Mouse (Mus musculus): ENCODE results near the gene Mrtfa.
A peak's percentile ranks its signal among the peaks of the same experiment; 100 is the strongest.

Mrtfa gene

DNA sequence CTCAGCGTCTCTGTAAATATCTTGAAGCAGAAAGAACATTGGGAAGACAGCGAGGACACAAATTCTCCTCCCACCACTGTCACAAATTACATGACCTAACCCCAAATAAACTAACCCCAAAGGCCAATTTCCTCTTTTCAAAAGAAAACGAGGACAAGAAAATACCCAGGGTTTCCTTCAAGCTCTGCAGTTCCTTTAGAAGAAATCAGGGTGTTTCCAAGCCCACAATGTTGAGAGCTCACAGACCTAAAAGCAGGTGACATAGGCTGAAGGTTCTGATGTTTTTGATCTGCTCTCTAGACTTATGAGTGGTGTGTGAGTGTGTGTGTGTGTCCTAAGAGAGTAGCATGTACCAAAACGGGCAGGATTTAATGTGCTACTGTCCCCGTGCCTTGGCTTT, 89.2 kb downstream of the Mrtfa start:
- DNase-seq (ENCODE audit: low spot score) = no peak

DNA sequence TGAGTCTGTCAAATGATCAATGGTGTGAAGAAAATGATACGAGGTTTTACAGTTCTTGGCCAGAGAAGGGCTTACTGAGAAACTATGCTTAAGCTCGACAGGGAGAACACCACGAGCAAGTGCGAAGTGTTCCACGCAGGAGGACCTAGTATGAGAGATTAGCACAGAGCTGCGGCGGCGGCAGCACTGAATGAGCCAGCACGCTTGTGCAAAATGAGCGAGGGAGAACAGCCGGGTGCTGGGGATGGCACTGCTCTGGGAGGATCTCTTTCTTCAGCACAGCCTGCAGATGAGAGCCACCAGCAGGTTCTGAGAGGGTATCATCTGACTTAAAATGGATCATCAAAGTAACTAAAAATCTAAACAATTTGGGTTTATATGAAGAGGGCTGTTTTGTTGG, 91.3 kb downstream of the Mrtfa start:
- DNase-seq (ENCODE audit: low spot score) = no peak

DNA sequence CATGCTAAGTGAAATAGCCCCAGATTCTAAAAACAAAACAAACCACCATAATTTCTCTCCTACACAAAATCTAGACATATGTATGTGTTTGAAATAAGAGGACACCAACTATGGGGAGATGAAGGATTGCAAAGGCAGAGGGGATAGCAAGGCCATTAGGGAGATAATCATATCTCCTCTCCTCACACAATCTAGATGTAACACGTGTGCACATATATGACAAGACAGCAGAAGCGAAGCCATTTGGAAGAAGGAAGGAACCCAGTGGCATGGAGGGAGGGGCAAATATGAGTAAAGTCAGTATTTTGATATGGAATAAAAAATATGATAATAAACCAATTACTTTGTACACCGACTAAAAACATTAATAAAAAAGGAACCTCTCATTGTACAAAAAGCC, 91.9 kb downstream of the Mrtfa start:
- no peak for DNase-seq (ENCODE audit: low spot score)

DNA sequence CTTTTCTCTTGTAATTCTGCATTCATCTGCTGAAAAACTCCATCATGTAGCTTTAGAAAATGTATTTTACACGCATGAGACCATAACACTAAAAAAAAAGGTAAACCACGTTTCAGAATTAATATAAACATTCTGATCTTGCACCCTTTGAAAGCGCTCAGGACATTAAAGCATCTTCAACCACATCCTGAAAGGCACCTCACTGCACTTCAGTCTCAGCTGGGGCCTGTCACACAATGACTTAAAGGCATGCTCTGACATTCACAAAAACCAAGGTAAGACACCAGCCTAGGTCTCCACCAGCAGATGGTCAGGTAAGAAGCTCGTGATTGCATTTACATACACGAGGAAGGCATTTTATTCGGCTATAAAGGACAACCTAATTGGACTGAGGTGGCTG, 92.7 kb downstream of the Mrtfa start:
- no peak for DNase-seq (ENCODE audit: low spot score)

DNA sequence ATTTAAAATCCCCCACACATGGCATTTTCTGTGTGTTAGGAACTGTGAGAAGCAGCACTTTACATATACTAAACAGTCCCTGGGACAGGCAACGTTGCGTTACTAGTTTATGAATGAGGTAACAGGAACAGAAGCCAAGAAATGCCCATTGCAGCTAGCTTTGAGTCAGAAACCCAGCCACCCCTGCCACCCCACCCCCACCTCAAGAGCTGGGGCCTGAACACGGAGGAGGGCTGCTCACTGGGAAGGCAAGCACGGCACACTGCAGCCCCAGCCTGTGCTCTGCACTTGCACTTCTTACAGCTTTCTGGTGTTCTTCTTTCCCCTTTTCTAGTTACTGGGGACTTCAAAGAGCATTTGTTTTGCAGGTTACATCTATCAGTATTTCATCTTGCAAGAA, 93.1 kb downstream of the Mrtfa start:
- DNase-seq (ENCODE audit: low spot score) = no peak

DNA sequence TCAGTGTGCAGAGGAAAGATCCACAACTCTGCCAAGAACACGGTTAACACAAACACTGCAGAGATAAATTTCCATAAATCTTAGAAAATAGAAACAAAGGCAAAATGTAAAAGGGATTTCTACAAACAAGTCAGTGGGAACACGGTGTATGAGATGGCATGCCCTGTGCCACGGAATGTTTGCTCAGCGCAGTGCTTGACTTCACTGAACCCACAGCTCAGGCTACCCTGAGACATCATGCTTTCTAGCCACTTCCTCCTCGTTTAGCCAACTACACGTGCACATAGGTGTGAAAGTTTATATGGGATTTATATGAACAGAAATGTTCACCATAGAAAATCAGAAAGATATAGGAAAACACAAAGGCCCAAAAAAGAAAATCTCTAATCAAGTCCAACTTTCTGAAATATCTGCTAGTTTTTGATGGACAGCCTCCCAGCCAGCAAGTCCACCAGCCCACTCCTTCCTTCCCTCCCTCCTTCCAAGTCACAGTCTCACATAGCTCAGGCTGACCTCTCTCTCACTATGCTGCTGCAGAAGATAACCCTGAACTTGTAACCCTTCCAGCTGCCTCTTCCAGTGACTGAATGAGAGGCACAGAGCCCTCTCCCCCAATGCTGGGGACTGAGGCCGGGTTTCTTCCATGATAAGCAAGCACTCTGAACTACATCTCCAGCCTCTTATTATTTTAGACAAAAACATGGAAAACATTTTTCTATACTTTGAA, 94.1 kb downstream of the Mrtfa start:
- no peak for DNase-seq (ENCODE audit: low spot score)

DNA sequence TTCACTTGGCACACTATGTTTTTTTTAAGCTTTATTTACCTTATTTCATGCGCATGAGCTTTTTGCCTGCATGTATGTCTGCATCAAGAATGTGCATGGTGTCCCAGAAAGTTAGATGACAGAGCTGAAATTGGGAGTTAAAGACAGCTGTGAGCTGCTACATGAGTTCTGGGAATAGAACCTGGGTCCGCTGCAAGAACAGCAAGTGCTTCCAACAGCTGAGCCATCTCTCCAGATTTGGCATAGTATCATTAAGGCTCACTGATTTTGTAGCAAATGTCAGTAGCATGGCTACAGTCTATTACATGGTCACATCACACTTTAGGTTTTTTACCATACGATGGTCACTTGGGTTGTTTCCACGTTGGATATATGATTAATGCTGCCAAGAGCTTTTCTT, 97.5 kb downstream of the Mrtfa start:
- no peak for DNase-seq (ENCODE audit: low spot score)

DNA sequence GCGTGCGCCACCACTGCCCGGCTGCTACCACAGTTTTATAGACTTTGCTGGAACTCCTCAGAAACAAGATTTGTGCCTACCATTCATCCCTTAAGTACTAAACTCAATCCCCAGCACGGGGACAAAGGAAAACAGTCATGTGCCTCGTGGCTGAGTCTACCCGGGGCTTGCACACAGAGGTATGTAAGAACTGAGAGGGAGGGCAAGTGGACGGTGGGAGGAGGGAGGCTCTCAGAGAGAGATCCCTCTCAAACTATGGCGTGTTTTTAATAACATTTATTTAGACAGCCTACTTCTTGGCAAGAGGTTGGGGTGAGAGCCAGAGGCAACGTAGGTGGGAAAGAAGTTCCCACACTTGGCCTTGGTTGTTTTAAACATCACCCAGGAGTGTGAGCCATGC, 98.8 kb downstream of the Mrtfa start:
- no peak for DNase-seq (ENCODE audit: low spot score)

DNA sequence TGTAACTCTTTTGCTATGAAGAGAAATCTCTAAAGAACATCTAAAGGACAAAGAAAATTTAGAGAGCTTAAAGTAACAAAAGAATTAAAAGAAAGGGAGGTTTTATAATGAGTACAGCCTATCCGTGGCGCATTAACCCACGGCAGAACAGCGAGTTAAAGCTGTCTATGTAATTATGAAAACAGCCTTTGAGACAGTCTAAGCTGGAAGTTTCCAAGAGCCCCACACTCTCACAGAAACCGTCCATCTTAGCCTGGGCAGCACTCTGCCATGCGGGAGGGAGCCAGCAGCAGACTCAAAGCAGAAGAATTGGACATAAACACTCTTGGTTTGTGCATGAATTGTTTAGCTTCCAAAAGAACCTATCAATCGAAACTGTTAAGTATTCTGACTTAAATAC, 103.0 kb downstream of the Mrtfa start:
- no peak for DNase-seq (ENCODE audit: low spot score)

DNA sequence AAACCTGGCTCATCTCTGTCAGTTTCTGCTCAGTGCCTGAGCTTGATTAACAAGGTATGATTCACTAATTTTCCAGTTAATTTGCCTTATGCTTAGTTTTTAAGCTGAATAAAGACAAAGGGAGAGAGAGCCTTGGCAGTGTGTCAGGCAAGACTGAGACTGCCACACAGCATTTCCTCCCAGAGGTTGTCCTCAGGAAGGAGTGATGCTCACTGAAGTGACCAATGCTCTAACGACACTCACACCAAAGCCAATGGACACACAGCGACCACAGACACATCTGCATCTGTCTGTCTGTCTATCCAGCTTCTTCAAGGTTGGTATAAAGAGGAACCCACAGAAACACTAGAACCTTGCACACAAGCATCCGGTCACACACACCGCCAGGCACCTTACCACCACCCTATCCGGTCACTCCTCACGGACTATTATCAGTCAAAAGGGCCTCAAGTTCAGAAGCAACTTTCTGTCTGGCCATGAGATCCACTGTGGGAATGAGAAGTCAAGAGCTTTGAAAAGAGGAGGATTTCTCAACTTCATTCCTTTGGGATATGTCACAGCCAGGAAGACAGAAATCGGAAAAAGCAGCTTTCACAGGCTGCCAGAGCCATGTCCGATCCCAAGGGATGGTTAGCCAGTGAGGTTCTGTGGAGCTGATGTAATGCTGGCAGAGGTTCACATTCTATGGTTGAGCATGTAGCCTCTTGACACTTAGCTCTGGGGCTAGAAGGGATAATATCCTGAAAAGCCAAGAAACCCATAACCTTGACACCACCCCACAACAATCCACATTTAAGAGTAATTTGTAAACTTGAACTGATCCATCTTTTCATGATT, 103.7 kb downstream of the Mrtfa start:
- DNase-seq (ENCODE audit: low spot score) = no peak

DNA sequence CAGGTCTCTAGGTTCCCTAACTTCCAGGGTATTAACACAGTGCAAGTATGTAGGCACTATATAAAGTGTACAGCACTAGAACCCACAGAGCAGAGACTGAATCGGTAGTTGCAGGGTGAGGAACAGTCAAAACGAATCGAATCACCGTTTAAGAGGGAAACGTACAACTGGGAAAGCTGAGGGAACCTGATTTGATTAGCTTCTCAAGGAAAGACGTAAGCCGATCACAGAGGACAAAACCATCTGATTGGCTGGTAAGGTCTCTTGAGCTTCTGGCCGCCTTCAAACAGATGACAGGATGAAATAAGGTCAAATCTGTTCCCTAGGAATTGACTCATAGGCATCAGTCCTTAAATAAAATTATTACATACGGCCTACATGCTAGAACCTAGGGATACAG, 106.7 kb downstream of the Mrtfa start:
- DNase-seq (ENCODE audit: low spot score) = no peak

DNA sequence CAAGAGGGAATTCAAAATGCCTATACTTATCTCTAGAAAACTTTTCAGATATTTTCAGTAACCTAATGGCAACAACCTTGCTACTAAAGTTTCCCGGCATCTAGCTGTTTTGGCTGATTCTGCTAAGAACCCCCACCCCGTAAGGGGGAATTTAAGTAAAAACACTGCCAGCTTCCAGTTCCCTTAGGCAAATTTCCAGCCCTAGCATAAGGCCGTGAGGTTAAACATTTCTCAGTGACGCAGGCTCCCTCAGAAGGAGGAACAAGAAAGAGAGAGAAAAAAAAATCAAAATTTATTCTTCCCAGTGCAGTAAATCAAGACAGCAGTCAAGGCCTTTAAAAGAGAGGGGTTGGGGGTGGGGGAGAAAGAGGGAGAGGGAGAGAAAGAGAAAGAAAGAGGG, 107.3 kb downstream of the Mrtfa start:
- DNase-seq (ENCODE audit: low spot score) = no peak

DNA sequence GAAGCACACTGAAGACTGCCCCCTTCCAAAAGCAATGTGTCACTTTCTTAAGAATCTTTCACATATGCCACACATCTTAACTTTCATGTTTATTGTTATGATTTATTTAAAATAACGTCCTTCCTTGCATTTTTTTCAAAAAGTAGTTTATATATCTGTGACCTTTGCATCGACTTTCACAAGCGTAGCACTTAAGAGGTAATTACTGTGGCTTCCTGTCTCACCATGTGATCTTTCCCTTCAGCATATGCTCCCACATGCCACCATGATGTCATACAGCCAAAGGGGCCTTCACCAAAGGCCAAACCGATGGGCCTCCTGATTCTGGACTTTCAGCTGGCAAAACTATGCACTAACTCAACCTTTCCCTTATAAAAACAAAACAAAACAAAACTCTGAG, 109.3 kb downstream of the Mrtfa start:
- DNase-seq (ENCODE audit: low spot score) = no peak

DNA sequence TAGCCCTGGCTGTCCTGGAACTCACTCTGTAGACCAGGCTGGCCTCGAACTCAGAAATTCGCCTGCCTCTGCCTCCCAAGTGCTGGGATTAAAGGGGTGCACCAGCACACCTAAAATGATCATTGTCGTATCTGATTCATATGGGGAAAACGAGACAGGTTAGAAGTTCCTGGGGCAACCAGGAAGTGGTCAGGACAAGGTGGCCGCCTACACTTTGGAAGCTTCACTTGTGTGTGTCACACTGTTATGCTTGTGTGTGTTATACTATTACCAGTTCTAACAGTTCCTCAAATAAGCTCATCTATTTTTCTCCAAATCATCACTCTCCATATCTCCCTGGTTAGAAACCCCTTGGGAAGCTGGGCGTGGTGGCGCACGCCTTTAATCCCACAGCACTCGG, 110.2 kb downstream of the Mrtfa start:
- no peak for DNase-seq (ENCODE audit: low spot score)

DNA sequence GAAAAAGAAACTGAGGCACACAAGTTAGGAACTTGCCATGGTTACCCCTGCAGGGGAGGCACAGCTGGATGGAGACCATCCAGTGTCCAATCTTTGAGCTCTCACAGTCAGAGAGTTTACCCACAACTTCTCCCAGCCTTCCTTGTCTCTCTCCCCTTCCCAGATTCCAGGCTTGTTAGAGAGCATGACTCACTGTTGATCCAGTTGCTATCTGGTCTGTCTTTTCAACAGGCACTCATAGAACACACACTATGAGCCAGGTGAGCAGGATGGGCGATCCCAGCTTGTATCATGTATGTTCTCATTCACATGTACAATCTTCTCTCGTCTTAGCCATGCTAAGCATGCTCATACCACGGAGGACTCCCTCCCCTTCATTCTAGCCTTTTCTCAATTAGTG, 111.3 kb downstream of the Mrtfa start:
- DNase-seq (ENCODE audit: low spot score) = no peak

DNA sequence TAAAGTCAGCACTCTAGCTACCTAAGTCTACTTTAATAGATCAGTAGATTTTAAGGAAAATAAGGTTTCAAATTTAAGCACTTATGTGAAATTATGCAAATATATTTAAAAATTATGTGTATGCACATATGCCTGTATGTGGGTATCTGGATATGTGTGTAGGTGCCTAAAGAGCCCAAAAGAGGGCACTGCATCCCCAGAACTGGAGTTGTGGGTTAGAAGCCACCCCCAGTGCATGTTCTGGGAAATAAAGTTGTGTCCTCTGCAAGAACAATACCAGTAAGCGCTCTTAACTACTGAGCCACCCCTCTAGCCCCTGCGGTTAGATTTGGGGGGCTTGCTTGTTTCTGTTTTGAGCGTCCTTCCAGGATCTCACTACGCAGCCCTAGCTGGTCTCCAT, 113.0 kb downstream of the Mrtfa start:
- no peak for DNase-seq (ENCODE audit: low spot score)

DNA sequence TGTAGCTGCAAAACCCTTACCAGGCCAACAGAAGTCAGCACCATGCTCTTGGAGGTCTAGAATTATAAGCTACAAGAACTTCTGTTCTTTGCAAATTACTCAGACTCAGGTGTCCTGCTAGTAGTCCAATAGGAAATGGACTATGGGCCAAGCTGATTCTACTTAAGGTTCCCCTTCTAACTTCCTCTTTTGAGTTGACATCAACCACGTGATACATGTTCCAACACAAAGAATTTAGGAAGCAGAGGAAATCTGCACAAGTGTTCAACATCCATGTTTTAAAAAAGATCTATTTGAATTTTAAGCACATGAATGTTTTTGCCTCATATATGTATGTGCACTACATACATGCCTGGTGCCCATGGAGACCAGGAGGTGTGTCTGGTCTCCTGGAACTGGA, 116.0 kb downstream of the Mrtfa start:
- DNase-seq (ENCODE audit: low spot score) = no peak

DNA sequence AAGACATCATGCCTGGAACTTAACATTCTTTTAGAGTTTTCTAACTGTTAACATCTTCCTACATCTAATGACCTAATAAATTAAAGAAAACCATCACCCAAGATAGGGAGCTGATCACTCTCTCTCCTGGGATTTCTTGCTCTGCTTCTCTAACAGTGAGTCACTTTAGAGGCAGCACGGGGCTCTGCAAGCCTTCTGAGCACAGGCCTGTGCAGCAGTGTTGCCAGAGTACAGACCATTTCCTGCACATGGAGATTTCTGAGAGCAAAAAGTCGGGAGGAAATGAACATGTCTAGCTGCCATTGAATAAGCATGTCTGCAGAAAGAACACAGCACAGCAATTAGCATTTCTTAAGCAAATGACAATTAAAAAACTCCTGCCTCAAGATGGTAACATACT, 116.8 kb downstream of the Mrtfa start:
- no peak for DNase-seq (ENCODE audit: low spot score)

DNA sequence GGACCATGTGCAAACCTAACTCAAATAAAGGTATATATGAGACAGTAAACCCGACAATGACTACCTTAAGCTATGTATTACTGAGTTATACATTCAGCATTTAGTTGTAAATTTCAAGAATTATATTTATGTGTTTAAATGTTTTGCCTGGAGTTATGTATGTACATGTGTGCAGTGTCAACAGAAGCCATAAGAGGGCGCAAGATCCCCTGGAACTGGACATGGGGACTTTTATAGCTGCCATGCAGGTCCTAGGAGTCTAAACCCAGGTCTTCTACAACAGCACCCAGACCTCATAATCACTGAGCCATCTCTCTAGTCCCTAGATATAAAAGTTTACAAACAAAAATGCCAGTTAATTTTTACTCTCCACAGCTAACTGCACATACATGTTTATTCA, 117.8 kb downstream of the Mrtfa start:
- peak; percentile 22 for DNase-seq (ENCODE audit: low spot score)

DNA sequence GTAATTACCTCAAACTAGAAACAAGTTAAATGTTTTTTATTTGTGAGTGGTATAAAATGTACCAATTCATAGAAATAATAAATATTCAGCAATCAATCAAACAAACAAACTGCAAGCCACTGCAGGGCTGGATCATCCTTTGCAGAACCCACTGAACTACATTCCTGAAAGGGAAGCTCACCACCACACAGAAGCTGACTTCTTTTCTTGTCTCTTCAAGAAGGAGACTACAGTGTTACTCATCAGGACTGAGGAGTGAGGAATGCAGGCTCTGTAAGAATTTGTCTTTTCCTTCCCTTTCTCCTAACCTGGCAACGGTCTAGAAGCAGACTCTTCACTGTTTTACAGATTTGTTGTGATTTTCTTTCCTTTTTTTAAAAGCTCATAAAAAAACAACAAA, 120.1 kb downstream of the Mrtfa start:
- DNase-seq (ENCODE audit: low spot score) = no peak

DNA sequence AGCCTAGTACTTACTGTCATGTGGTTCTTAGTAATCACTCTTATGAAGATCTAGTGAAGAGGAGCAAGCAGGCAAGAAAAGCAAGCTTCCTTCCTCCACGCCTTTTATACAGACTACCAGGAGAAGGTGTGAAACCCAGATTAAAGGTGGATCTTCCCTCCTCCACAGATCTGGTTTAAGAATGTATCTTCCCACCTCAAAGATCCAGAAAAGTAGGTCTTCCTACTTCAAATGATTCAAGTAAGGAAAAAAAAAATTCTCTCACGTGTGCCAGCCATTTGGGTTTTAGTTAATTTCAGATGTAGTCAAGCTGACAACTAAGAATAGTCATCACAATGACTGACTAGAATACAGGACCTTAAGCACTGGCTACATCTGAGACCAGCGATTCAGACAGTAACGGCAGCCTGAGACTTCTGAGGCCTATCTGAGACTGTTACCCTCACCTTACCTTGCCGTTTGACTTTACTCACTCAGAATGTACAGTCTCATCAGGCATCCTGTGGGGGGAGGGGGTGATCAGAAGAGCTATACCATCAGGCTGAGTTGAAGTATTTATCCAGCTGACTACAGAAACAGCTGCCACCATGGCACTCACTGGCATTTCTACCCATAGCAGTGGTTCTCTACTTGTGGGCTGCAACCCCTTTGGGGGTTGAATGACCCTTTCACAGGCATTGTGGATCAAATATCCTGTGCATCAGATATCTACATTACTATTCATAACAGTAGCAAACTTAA, 121.7 kb downstream of the Mrtfa start:
- no peak for DNase-seq (ENCODE audit: low spot score)

DNA sequence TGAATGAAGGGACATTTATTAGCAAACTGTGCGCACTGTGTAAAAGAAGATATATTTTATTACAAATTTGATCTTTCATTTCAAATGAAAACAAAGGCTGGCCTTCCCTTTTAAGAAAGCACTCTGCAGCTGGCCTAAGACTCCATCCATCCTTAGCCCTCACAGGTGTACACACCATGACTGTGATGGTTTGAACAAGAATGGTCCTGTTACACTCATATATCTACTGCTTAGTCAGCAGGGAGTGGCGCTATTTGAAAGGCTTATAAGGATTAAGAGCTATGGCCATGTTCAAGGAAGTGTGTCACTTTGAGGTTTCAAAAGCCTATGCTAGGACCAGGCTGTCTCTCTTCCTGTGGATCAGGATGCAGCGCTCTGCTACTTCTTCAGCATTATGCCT, 122.8 kb downstream of the Mrtfa start:
- no peak for DNase-seq (ENCODE audit: low spot score)

DNA sequence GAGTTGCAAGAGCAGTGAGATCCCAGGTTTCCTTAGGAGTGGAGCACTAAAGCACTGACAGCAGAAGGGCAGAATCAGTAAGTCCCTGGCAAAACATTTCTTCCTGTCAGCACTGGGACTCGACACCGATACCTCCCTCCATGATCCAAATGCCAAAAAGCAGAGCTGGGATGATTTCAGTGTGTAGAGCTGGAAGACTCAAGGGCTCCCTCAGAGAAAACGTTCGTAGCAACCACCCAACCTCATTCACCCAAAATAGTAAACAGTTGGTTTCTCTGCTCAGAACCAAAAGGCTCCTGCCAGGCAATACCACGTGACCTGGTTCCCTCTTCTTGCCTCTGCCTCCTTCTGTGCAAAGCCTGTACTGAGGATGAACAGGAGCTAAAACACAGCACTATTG, 123.6 kb downstream of the Mrtfa start:
- no peak for DNase-seq (ENCODE audit: low spot score)
